Mouse (Mus musculus) cortical plate, adult 2 months (tissue): ENCODE results near the gene Amdhd2.

Experiments used
- CTCF ChIP-seq: fragments of 200-500 bp; IDR thresholded peaks from 2 replicates; pipeline ENCODE4 v1.5.1; 2011; ENCODE audit warnings: mild to moderate bottlenecking, control low read depth, low read length; ENCODE audit not compliant: insufficient read depth; ENCODE audit errors: extremely low read depth
- POLR2A ChIP-seq: fragments of 200-500 bp; IDR thresholded peaks from 2 replicates; pipeline ENCODE4 v1.6.1; 2011; ENCODE audit warnings: mild to moderate bottlenecking, low read length, control low read depth; ENCODE audit not compliant: insufficient read depth; ENCODE audit errors: extremely low read depth

DNA sequence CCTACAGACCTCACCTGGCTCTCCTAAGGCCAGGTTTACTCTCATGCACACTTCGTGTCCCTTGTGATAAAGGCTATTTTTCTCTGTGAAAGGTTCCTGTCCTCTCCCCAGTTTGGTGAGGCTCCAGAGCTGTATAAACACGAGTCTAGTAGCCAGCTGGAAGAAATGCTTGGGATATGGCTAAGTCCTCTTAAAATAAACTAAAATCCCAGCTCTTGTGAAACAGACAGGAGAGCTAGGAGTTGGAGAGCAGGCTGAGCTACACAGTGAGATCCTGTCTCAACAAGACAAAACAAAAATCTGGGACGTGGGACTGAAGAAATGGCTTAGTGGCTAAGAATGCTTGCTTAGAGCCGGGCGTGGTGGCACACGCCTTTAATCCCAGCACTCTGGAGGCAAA lies 49.6 kb upstream of the Amdhd2 start:
- TF ChIP-seq POLR2A (no peak), CTCF (no peak)
